Mouse (Mus musculus) CH12.LX (cell line): ENCODE results near the gene Cd180.

Source experiments
- CHD2 ChIP-seq: IDR thresholded peaks from 2 replicates; pipeline ENCODE4 v1.6.1; 2011; ENCODE audit warnings: low read length, improper control_type of control experiment
- CTCF ChIP-seq, 2 experiments: IDR thresholded peaks in 1 of 2; conservative IDR thresholded peaks in 1 of 2; 2 replicates each; pipeline ENCODE4 v1.5.1; 2011 to 2012; ENCODE audit warnings: low read depth in 2 of 2, low read length in 2 of 2, improper control_type of control experiment in 1 of 2, inconsistent platforms in 1 of 2, mild to moderate bottlenecking in 1 of 2, moderate library complexity in 1 of 2
- E2F4 ChIP-seq: IDR thresholded peaks from 2 replicates; pipeline ENCODE4 v1.6.1; 2011; ENCODE audit warnings: low read depth, low read length, improper control_type of control experiment; ENCODE audit not compliant: insufficient replicate concordance
- MAX ChIP-seq: IDR thresholded peaks from 2 replicates; pipeline ENCODE4 v1.6.1; 2011; ENCODE audit warnings: low read length, improper control_type of control experiment
- POLR2A ChIP-seq: IDR thresholded peaks from 2 replicates; pipeline ENCODE4 v1.6.1; 2011; ENCODE audit warnings: low read depth, mild to moderate bottlenecking, improper control_type of control experiment, low read length
- SIN3A ChIP-seq: IDR thresholded peaks from 2 replicates; pipeline ENCODE4 v1.6.1; 2012; ENCODE audit warnings: low read length, improper control_type of control experiment, inconsistent platforms
- ZMIZ1 ChIP-seq: IDR thresholded peaks from 2 replicates; pipeline ENCODE4 v1.6.1; 2012; ENCODE audit warnings: low read depth, mild to moderate bottlenecking, inconsistent platforms, low read length, improper control_type of control experiment

DNA sequence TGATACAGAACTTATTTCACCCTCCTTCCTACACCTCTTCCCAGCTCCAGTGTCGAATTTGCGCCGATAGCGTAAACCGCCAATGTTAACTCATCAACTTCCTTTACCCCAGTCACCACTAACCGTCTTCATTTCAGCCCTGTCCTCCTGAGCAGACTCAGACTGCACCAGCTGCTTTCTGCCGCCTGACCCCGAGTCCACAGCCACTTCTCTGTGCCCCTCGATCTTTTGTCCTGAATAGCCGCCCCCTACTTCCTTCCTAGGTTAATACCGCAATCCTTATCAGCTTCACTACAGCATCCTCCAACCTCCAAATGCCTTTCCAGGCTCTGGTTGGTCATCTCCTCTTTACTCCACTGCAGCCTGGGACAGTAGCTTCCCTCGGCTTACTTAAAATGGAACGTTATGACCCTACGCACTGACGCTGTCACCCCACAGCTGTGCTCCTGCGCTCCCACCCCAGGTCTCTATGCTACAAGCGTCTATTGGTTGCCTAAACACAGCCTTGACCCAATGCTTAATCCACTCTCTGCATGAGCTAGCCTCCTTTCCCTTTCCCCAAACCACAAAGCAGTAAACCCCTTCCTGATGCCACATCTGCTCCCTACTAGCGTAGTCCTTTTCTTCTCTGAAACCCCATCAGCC is 27.6 kb upstream of the Cd180 start:
- TF ChIP-seq MAX, result no peak
- no peak for TF ChIP-seq SIN3A
- no peak for TF ChIP-seq CHD2
- TF ChIP-seq POLR2A, result no peak
- TF ChIP-seq ZMIZ1, result no peak
- no peak for TF ChIP-seq CTCF (conservative IDR thresholded peaks at IDR 0.05 in 1 of 2, IDR thresholded peaks at IDR 0.05 in 1 of 2; ENCODE audit: low read depth in 2 of 2, low read length in 2 of 2)
- no peak for TF ChIP-seq E2F4
